Mouse (Mus musculus): ENCODE results near the gene Egln3. TPM values are rescaled to one million over a fixed set of nuclear protein-coding genes. Genes with fewer than 3 reads are reported as not detected.

The Egln3 gene
- polyA plus RNA-seq, 1 experiment from 2014 or later = 2.2 TPM

GRCm38 (mm10) chr12:54200856-54201255 is 2.8 kb downstream of the Egln3 start:
- no peaks in the 10 kb centered on the region for H3K36me3 ChIP-seq
- peaks cover 36% of the 10 kb centered on the region for H3K4me1 ChIP-seq
- peaks cover 40% of the 10 kb centered on the region for H3K27me3 ChIP-seq
- ATAC-seq (ENCODE audit: low FRiP score, low read depth) = no peak
- H3K27ac ChIP-seq (replicated peaks) = no peak overlapping the region
- no peaks in the 10 kb centered on the region for H3K9me3 ChIP-seq
- 63% methylated on average over 6 of the region's 6 CpGs for WGBS
- H3K4me3 ChIP-seq = no peak overlapping the region
- no peak overlapping the region for H3K9ac ChIP-seq (replicated peaks)
- no peak overlapping the region for H3K4me2 ChIP-seq (replicated peaks)

GRCm38 (mm10) chr12:54200172-54200571 is 3.5 kb downstream of the Egln3 start:
- Histone ChIP-seq H3K36me3 (no peaks in the 10 kb centered on the region), H3K4me1 (peaks cover 36% of the 10 kb centered on the region), H3K4me2 (replicated peaks) (no peak overlapping the region), H3K9ac (replicated peaks) (no peak overlapping the region), H3K4me3 (no peak overlapping the region), H3K9me3 (no peaks in the 10 kb centered on the region), H3K27ac (replicated peaks) (no peak overlapping the region), H3K27me3 (peaks cover 36% of the 10 kb centered on the region)
- WGBS = 40% methylated on average over 4 of the region's 4 CpGs
- no peak for ATAC-seq (ENCODE audit: low FRiP score, low read depth)

GRCm38 (mm10) chr12:54198282-54198918 is 5.3 kb downstream of the Egln3 start:
- no peak for ATAC-seq (ENCODE audit: low FRiP score, low read depth)
- Histone ChIP-seq H3K9me3 (no peaks in the 10 kb centered on the region), H3K4me3 (no peak overlapping the region), H3K27ac (replicated peaks) (no peak overlapping the region), H3K9ac (replicated peaks) (no peak overlapping the region), H3K27me3 (peaks cover 20% of the 10 kb centered on the region), H3K4me1 (peaks cover 41% of the 10 kb centered on the region), H3K4me2 (replicated peaks) (no peak overlapping the region), H3K36me3 (no peaks in the 10 kb centered on the region)
- 90% methylated on average over 4 of the region's 4 CpGs for WGBS

GRCm38 (mm10) chr12:54197849-54198248 is 5.8 kb downstream of the Egln3 start:
- Histone ChIP-seq H3K27ac (replicated peaks) (no peak overlapping the region), H3K27me3 (peaks cover 14% of the 10 kb centered on the region), H3K4me1 (peaks cover 41% of the 10 kb centered on the region), H3K4me2 (replicated peaks) (no peak overlapping the region), H3K9ac (replicated peaks) (no peak overlapping the region), H3K4me3 (no peak overlapping the region), H3K9me3 (no peaks in the 10 kb centered on the region), H3K36me3 (no peaks in the 10 kb centered on the region)
- 73% methylated on average over 11 of the region's 11 CpGs for WGBS
- ATAC-seq (ENCODE audit: low FRiP score, low read depth) = no peak

GRCm38 (mm10) chr12:54197301-54197782 is 6.3 kb downstream of the Egln3 start:
- no peak for ATAC-seq (ENCODE audit: low FRiP score, low read depth)

GRCm38 (mm10) chr12:54196881-54197280 is 6.8 kb downstream of the Egln3 start:
- Histone ChIP-seq H3K4me2 (replicated peaks) (no peak overlapping the region), H3K36me3 (no peaks in the 10 kb centered on the region), H3K4me3 (no peak overlapping the region), H3K9me3 (no peaks in the 10 kb centered on the region), H3K27ac (replicated peaks) (0 out of 2 replicates have a peak overlapping the region, but pooled peaks have one; percentile 10), H3K4me1 (peaks cover 42% of the 10 kb centered on the region), H3K9ac (replicated peaks) (no peak overlapping the region), H3K27me3 (peaks cover 4% of the 10 kb centered on the region)
- 87% methylated on average over 8 of the region's 8 CpGs for WGBS
- no peak for ATAC-seq (ENCODE audit: low FRiP score, low read depth)

More at GRCm38 (mm10) chr12:54197301-54197782, 6.3 kb downstream of the Egln3 start:
- Histone ChIP-seq H3K4me3 (no peak overlapping the region), H3K27me3 (peaks cover 9% of the 10 kb centered on the region), H3K4me2 (replicated peaks) (no peak overlapping the region), H3K9me3 (no peaks in the 10 kb centered on the region), H3K4me1 (peaks cover 41% of the 10 kb centered on the region), H3K27ac (replicated peaks) (0 out of 2 replicates have a peak overlapping the region, but pooled peaks have one; percentile 10), H3K9ac (replicated peaks) (no peak overlapping the region), H3K36me3 (no peaks in the 10 kb centered on the region)
- 68% methylated on average over 6 of the region's 6 CpGs for WGBS

GRCm38 (mm10) chr12:54194159-54194558 is 9.5 kb downstream of the Egln3 start:
- 0 out of 2 replicates have a peak, but pooled peaks cover 4% of the 10 kb centered on the region for H3K9me3 ChIP-seq
- WGBS = 15% methylated on average over 5 of the region's 5 CpGs
- H3K4me2 ChIP-seq (replicated peaks) = no peak overlapping the region
- H3K4me3 ChIP-seq = no peak overlapping the region
- no peak overlapping the region for H3K9ac ChIP-seq (replicated peaks)
- H3K36me3 ChIP-seq = no peaks in the 10 kb centered on the region
- ATAC-seq (ENCODE audit: low FRiP score, low read depth) = no peak
- H3K27me3 ChIP-seq = peaks cover 16% of the 10 kb centered on the region; the same call in 1 of the 2 replicates
- H3K4me1 ChIP-seq = peaks cover 49% of the 10 kb centered on the region
- H3K27ac ChIP-seq (replicated peaks) = no peak overlapping the region

- Histone ChIP-seq H3K4me2 (replicated peaks) (peak overlapping the region; percentile 44), H3K9me3 (0 out of 2 replicates have a peak, but pooled peaks cover 4% of the 10 kb centered on the region), H3K27ac (replicated peaks) (peak overlapping the region; percentile 76), H3K4me1 (peaks cover 44% of the 10 kb centered on the region), H3K4me3 (peak overlapping the region; percentile 3), H3K36me3 (no peaks in the 10 kb centered on the region), H3K9ac (replicated peaks) (no peak overlapping the region), H3K27me3 (peaks cover 16% of the 10 kb centered on the region; the same call in 1 of the 2 replicates)
- WGBS = 3% methylated on average over 5 of the region's 5 CpGs
- peak; percentile 35 for ATAC-seq (ENCODE audit: low FRiP score, low read depth)
Observed at GRCm38 (mm10) chr12:54192305-54192661, 11.4 kb downstream of the Egln3 start.

GRCm38 (mm10) chr12:54191608-54192304 is 11.9 kb downstream of the Egln3 start:
- Histone ChIP-seq H3K9ac (replicated peaks) (no peak overlapping the region; the same call in 1 of the 2 replicates), H3K27me3 (peaks cover 16% of the 10 kb centered on the region; the same call in 1 of the 2 replicates), H3K4me1 (peaks cover 40% of the 10 kb centered on the region), H3K4me3 (peak overlapping the region; percentile 3), H3K27ac (replicated peaks) (peak overlapping the region; percentile 76), H3K36me3 (no peaks in the 10 kb centered on the region), H3K4me2 (replicated peaks) (peak overlapping the region; percentile 44), H3K9me3 (0 out of 2 replicates have a peak, but pooled peaks cover 4% of the 10 kb centered on the region)
- 5% methylated on average over 19 of the region's 19 CpGs for WGBS
- peak; percentile 97 for ATAC-seq (ENCODE audit: low FRiP score, low read depth)

GRCm38 (mm10) chr12:54191181-54191580 is 12.5 kb downstream of the Egln3 start:
- peak overlapping the region; percentile 76 for H3K27ac ChIP-seq (replicated peaks)
- 0 out of 2 replicates have a peak, but pooled peaks cover 4% of the 10 kb centered on the region for H3K9me3 ChIP-seq
- WGBS = 53% methylated on average over 9 of the region's 9 CpGs
- H3K36me3 ChIP-seq = no peaks in the 10 kb centered on the region
- peak overlapping the region; percentile 44; the same call in 1 of the 2 replicates for H3K4me2 ChIP-seq (replicated peaks)
- H3K9ac ChIP-seq (replicated peaks) = no peak overlapping the region
- H3K4me1 ChIP-seq = peaks cover 40% of the 10 kb centered on the region
- H3K27me3 ChIP-seq = peaks cover 16% of the 10 kb centered on the region; the same call in 1 of the 2 replicates
- no peak for ATAC-seq (ENCODE audit: low FRiP score, low read depth)
- no peak overlapping the region for H3K4me3 ChIP-seq

GRCm38 (mm10) chr12:54187812-54188600 is 15.7 kb downstream of the Egln3 start:
- 85% methylated on average over 17 of the region's 17 CpGs for WGBS

More at GRCm38 (mm10) chr12:54187812-54188600, 15.7 kb downstream of the Egln3 start:
- no peak overlapping the region for H3K4me2 ChIP-seq (replicated peaks)
- no peak overlapping the region for H3K4me3 ChIP-seq
- no peaks in the 10 kb centered on the region for H3K36me3 ChIP-seq
- 0 out of 2 replicates have a peak, but pooled peaks cover 4% of the 10 kb centered on the region for H3K9me3 ChIP-seq
- no peak for ATAC-seq (ENCODE audit: low FRiP score, low read depth)
- peaks cover 13% of the 10 kb centered on the region; the same call in 1 of the 2 replicates for H3K27me3 ChIP-seq
- no peak overlapping the region for H3K27ac ChIP-seq (replicated peaks)
- peaks cover 28% of the 10 kb centered on the region for H3K4me1 ChIP-seq
- no peak overlapping the region for H3K9ac ChIP-seq (replicated peaks)
